Mouse (Mus musculus) midbrain, embryonic 16.5 days (tissue): ENCODE measurements at regions not wholly inside any gene's neighbourhood (a gene's known extent, or its start where the extent isn't known, plus 50 kb on each side); places are given as distances from the start of the nearest gene placed in this dataset.

ENCODE experiments used
- ATAC-seq: fragments of 200-750 bp; cut with Nextera tagmentation; 2 replicates; pipeline ENCODE4 v1.8.0; 2017; ENCODE audit warnings: moderate TSS enrichment
- H3K27ac ChIP-seq: fragments of 300-500 bp; sonication (generic); 2 replicates; pipeline ENCODE4 v1.5.1; 2014; ENCODE audit warnings: mild to moderate bottlenecking, low read length, mixed read lengths
- H3K27me3 ChIP-seq: fragments of 300-500 bp; sonication (generic); 2 replicates; pipeline ENCODE4 v1.6.1; 2014; ENCODE audit warnings: low read depth, low read length, mixed read lengths; ENCODE audit not compliant: control insufficient read depth, insufficient read depth
- H3K36me3 ChIP-seq: fragments of 300-500 bp; sonication (generic); 2 replicates; pipeline ENCODE4 v1.6.1; 2014; ENCODE audit warnings: mild to moderate bottlenecking, low read length, moderate library complexity, mixed read lengths; ENCODE audit not compliant: control insufficient read depth, insufficient read depth
- H3K4me1 ChIP-seq: fragments of 300-500 bp; sonication (generic); 2 replicates; pipeline ENCODE4 v1.6.1; 2014; ENCODE audit warnings: mild to moderate bottlenecking, low read length, mixed read lengths; ENCODE audit not compliant: control insufficient read depth, insufficient read depth
- H3K4me2 ChIP-seq: fragments of 300-500 bp; sonication (generic); 2 replicates; pipeline ENCODE4 v1.6.1; 2014; ENCODE audit warnings: mild to moderate bottlenecking, low read length, mixed read lengths
- H3K4me3 ChIP-seq: fragments of 300-500 bp; sonication (generic); 2 replicates; pipeline ENCODE4 v1.5.1; 2014; ENCODE audit warnings: low read depth, mild to moderate bottlenecking, low read length, moderate library complexity, mixed read lengths
- H3K9ac ChIP-seq: fragments of 300-500 bp; sonication (generic); 2 replicates; pipeline ENCODE4 v1.6.1; 2014; ENCODE audit warnings: low read depth, low read length, mixed read lengths
- H3K9me3 ChIP-seq: fragments of 300-500 bp; sonication (generic); replicated peaks from 2 replicates; pipeline ENCODE4 v1.6.1; 2014; ENCODE audit warnings: mild to moderate bottlenecking, low read length, mixed read lengths; ENCODE audit not compliant: control insufficient read depth, poor library complexity, severe bottlenecking
- WGBS: fragments of 180-500 bp; shearing (Covaris S2); extraction: QIAGEN DNeasy Blood & Tissue Kit; methylation state at CpG from one replicate; pipeline ENCODE4 v1.1.7; 2014; 5-methylcytosine and 5-hydroxymethylcytosine counted together

- WGBS, result 95% methylated on average over 1 of the region's 1 CpGs
- no peak overlapping the region for H3K27ac ChIP-seq
- H3K9me3 ChIP-seq, result no peaks in the 10 kb centered on the region
- no peaks in the 10 kb centered on the region for H3K4me1 ChIP-seq
- H3K4me2 ChIP-seq, result no peak overlapping the region
- ATAC-seq, result no peak
- no peak overlapping the region for H3K9ac ChIP-seq
- no peaks in the 10 kb centered on the region for H3K36me3 ChIP-seq
- no peak overlapping the region for H3K4me3 ChIP-seq
- H3K27me3 ChIP-seq, result no peaks in the 10 kb centered on the region
Observed at GRCm38 (mm10) chr9:6741478-6741877, 442.8 kb downstream of the Dync2h1 start.

- Histone ChIP-seq H3K4me3 (no peak overlapping the region), H3K27me3 (no peaks in the 10 kb centered on the region), H3K9me3 (no peaks in the 10 kb centered on the region), H3K4me2 (no peak overlapping the region), H3K27ac (no peak overlapping the region), H3K4me1 (no peaks in the 10 kb centered on the region), H3K36me3 (no peaks in the 10 kb centered on the region), H3K9ac (no peak overlapping the region)
- 54% methylated on average over 1 of the region's 1 CpGs for WGBS
- ATAC-seq, result no peak
Observed at GRCm38 (mm10) chr9:6736411-6736810, 447.8 kb downstream of the Dync2h1 start.

- Histone ChIP-seq H3K9ac (no peak overlapping the region), H3K4me3 (no peak overlapping the region), H3K27ac (no peak overlapping the region), H3K27me3 (no peaks in the 10 kb centered on the region), H3K36me3 (no peaks in the 10 kb centered on the region), H3K4me2 (no peak overlapping the region), H3K4me1 (no peaks in the 10 kb centered on the region), H3K9me3 (no peaks in the 10 kb centered on the region)
- no peak for ATAC-seq
- WGBS, result 64% methylated on average over 1 of the region's 1 CpGs
Observed at GRCm38 (mm10) chr9:6726411-6726810, 456.8 kb upstream of the Ddi1 start.

GRCm38 (mm10) chr9:6677225-6677718 lies 407.6 kb upstream of the Ddi1 start:
- Histone ChIP-seq H3K4me1 (no peaks in the 10 kb centered on the region), H3K27ac (no peak overlapping the region), H3K9ac (no peak overlapping the region), H3K4me3 (no peak overlapping the region), H3K27me3 (no peaks in the 10 kb centered on the region), H3K4me2 (no peak overlapping the region), H3K36me3 (no peaks in the 10 kb centered on the region), H3K9me3 (no peaks in the 10 kb centered on the region)
- 59% methylated on average over 3 of the region's 3 CpGs for WGBS
- peak; percentile 48; the same call in 1 of the 2 replicates for ATAC-seq

- ATAC-seq, result peak; percentile 95
- 42% methylated on average over 14 of the region's 14 CpGs for WGBS
- Histone ChIP-seq H3K4me1 (no peaks in the 10 kb centered on the region; the same call in 1 of the 2 replicates), H3K4me2 (peak overlapping the region; percentile 34; the same call in 1 of the 2 replicates), H3K36me3 (no peaks in the 10 kb centered on the region), H3K4me3 (no peak overlapping the region), H3K9ac (no peak overlapping the region), H3K9me3 (0 out of 2 replicates have a peak, but pooled peaks cover 4% of the 10 kb centered on the region), H3K27me3 (no peaks in the 10 kb centered on the region), H3K27ac (no peak overlapping the region)
Observed at GRCm38 (mm10) chr9:6668001-6668969, 398.6 kb upstream of the Ddi1 start.

- Histone ChIP-seq H3K27me3 (no peaks in the 10 kb centered on the region), H3K36me3 (no peaks in the 10 kb centered on the region), H3K9ac (no peak overlapping the region), H3K9me3 (0 out of 2 replicates have a peak, but pooled peaks cover 4% of the 10 kb centered on the region), H3K4me3 (no peak overlapping the region), H3K4me2 (no peak overlapping the region), H3K4me1 (no peaks in the 10 kb centered on the region; the same call in 1 of the 2 replicates), H3K27ac (no peak overlapping the region)
- no peak for ATAC-seq
- 75% methylated on average over 2 of the region's 2 CpGs for WGBS
Observed at GRCm38 (mm10) chr9:6665679-6666078, 396.0 kb upstream of the Ddi1 start.

GRCm38 (mm10) chr9:6652267-6652994 lies 382.8 kb upstream of the Ddi1 start:
- no peak overlapping the region for H3K27ac ChIP-seq
- WGBS, result 85% methylated on average over 4 of the region's 4 CpGs

GRCm38 (mm10) chr9:6651572-6652236 lies 382.1 kb upstream of the Ddi1 start:
- Histone ChIP-seq H3K4me2 (no peak overlapping the region), H3K4me3 (no peak overlapping the region), H3K27ac (no peak overlapping the region), H3K4me1 (no peaks in the 10 kb centered on the region), H3K9ac (no peak overlapping the region), H3K9me3 (no peaks in the 10 kb centered on the region), H3K36me3 (no peaks in the 10 kb centered on the region), H3K27me3 (no peaks in the 10 kb centered on the region)
- peak; percentile 51 for ATAC-seq
- 72% methylated on average over 6 of the region's 6 CpGs for WGBS

More at GRCm38 (mm10) chr9:6652267-6652994, 382.8 kb upstream of the Ddi1 start:
- 0 out of 2 replicates have a peak, but pooled peaks have one; percentile 48 for ATAC-seq
- Histone ChIP-seq H3K36me3 (no peaks in the 10 kb centered on the region), H3K4me2 (no peak overlapping the region), H3K9me3 (no peaks in the 10 kb centered on the region), H3K4me1 (no peaks in the 10 kb centered on the region), H3K4me3 (no peak overlapping the region), H3K9ac (no peak overlapping the region), H3K27me3 (no peaks in the 10 kb centered on the region)
